Mouse (Mus musculus) lung, embryonic 16.5 days (tissue): ENCODE data around the gene Pigp. TPM values are rescaled to one million over a fixed set of nuclear protein-coding genes. Genes with fewer than 3 reads are reported as not detected.

Experiments
- ATAC-seq: fragments of 200-750 bp; cut with Nextera tagmentation; 2 replicates; pipeline ENCODE4 v1.8.0; 2017; ENCODE audit warnings: low read depth, mild to moderate bottlenecking, moderate library complexity
- H3K27ac ChIP-seq: fragments of 300-500 bp; sonication (generic); 2 replicates; pipeline ENCODE4 v1.5.1; 2014; ENCODE audit warnings: mild to moderate bottlenecking, control low read depth, low read length
- H3K27me3 ChIP-seq: fragments of 300-500 bp; sonication (generic); 2 replicates; pipeline ENCODE4 v1.6.1; 2014; ENCODE audit warnings: low read depth, low read length, mixed read lengths; ENCODE audit not compliant: control insufficient read depth, insufficient read depth
- H3K36me3 ChIP-seq: fragments of 300-500 bp; sonication (generic); 2 replicates; pipeline ENCODE4 v1.6.1; 2014; ENCODE audit warnings: low read length; ENCODE audit not compliant: control insufficient read depth, insufficient read depth
- H3K4me1 ChIP-seq: fragments of 300-500 bp; sonication (generic); replicated peaks from 2 replicates; pipeline ENCODE4 v1.6.1; 2014; ENCODE audit warnings: low read length, mixed read lengths; ENCODE audit not compliant: control insufficient read depth, insufficient read depth
- H3K4me2 ChIP-seq: fragments of 300-500 bp; sonication (generic); 2 replicates; pipeline ENCODE4 v1.6.1; 2014; ENCODE audit warnings: low read depth, low read length, control low read depth
- H3K4me3 ChIP-seq: fragments of 300-500 bp; sonication (generic); 2 replicates; pipeline ENCODE4 v1.5.1; 2014; ENCODE audit warnings: mild to moderate bottlenecking, low read length, control low read depth
- H3K9ac ChIP-seq: fragments of 300-500 bp; sonication (generic); 2 replicates; pipeline ENCODE4 v1.6.1; 2014; ENCODE audit warnings: low read length, control low read depth
- H3K9me3 ChIP-seq: fragments of 300-500 bp; sonication (generic); 2 replicates; pipeline ENCODE4 v1.6.1; 2016; ENCODE audit warnings: low read length; ENCODE audit not compliant: control insufficient read depth
- WGBS: fragments of 180-500 bp; shearing (Covaris S2); extraction: QIAGEN DNeasy Blood & Tissue Kit; methylation state at CpG from one replicate; pipeline ENCODE4 v1.1.7; 2014; 5-methylcytosine and 5-hydroxymethylcytosine counted together
- polyA plus RNA-seq: library from polyadenylated mRNA; unstranded; fragments of >200 nt; fragmentation: Nextera tagmentation; extraction: Ambion mirVana; gene quantifications from 2 replicates; pipeline ENCODE4 v1.2.1, GENCODE M21; 2015

The Pigp gene
- polyA plus RNA-seq, 1 experiment from 2014 or later = 111 TPM

- no peaks in the 10 kb centered on the region for H3K36me3 ChIP-seq
- H3K27me3 ChIP-seq = no peaks in the 10 kb centered on the region
- H3K4me3 ChIP-seq = no peak overlapping the region
- H3K4me2 ChIP-seq = no peak overlapping the region
- 86% methylated on average over 5 of the region's 5 CpGs for WGBS
- no peak overlapping the region for H3K27ac ChIP-seq
- ATAC-seq = no peak
- no peaks in the 10 kb centered on the region for H3K9me3 ChIP-seq
- no peak overlapping the region for H3K9ac ChIP-seq
- peaks cover 3% of the 10 kb centered on the region for H3K4me1 ChIP-seq
Measured at GRCm38 (mm10) chr16:94314626-94315025, 57.0 kb downstream of the Pigp start.

- peak within 1 kb of the TSS; percentile 67 for H3K4me3 ChIP-seq
- H3K27me3 ChIP-seq = no peaks in the 10 kb centered on the region
- no peaks in the 10 kb centered on the region for H3K9me3 ChIP-seq
- H3K4me1 ChIP-seq = peaks cover 3% of the 10 kb centered on the region
- H3K9ac ChIP-seq = peak within 1 kb of the TSS; percentile 88
- H3K4me2 ChIP-seq = peak within 1 kb of the TSS; percentile 76
- H3K36me3 ChIP-seq = no peaks in the 10 kb centered on the region
- ATAC-seq = peak; percentile 95
- peak within 1 kb of the TSS; percentile 99 for H3K27ac ChIP-seq
- WGBS = under 1% methylated on average over 64 of the region's 64 CpGs
Measured at GRCm38 (mm10) chr16:94313229-94314030, 58.2 kb downstream of the Pigp start, which contains the start of gene Hlcs. TSS of gene Hlcs (minus strand) at chr16:94313571.

DNA sequence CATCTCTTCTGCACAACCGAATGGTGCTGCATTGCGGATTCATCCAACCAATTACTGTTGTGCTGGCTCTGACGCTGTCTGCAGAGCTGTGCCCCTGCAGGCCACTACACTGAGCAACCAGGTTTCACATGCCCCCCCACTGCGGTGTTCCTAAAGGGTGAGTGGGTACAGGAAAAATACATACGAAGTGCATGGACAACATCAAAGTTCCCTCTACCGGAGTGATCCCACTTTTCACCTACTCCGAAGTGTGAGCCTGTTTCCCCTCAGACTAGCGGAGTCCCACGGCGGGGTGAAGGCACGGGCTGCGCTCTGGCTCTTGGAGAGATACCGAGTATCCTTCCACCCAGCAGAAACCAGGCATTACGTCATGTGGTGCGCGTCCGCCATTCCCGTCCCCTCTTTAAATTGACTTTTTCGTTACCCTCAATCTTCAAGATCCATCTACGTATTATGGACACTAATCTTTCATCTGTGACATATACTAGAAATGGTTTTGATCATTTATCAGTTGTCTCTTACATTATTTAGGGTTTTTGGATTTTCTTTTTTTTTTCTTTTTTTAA is 58.9 kb downstream of the Pigp start:
- peak overlapping the region; percentile 81 for H3K9ac ChIP-seq
- peak overlapping the region; percentile 99 for H3K27ac ChIP-seq
- ATAC-seq = peak; percentile 89
- peak overlapping the region; percentile 54 for H3K4me2 ChIP-seq
- H3K9me3 ChIP-seq = no peaks in the 10 kb centered on the region
- peak overlapping the region; percentile 67 for H3K4me3 ChIP-seq
- no peaks in the 10 kb centered on the region for H3K36me3 ChIP-seq
- peaks cover 4% of the 10 kb centered on the region for H3K4me1 ChIP-seq
- WGBS = 0% methylated on average over 20 of the region's 20 CpGs
- H3K27me3 ChIP-seq = no peaks in the 10 kb centered on the region

- Histone ChIP-seq H3K36me3 (no peaks in the 10 kb centered on the region), H3K9me3 (no peaks in the 10 kb centered on the region), H3K27me3 (no peaks in the 10 kb centered on the region), H3K4me1 (peaks cover 6% of the 10 kb centered on the region), H3K4me2 (peak overlapping the region; percentile 54), H3K4me3 (no peak overlapping the region), H3K27ac (no peak overlapping the region), H3K9ac (no peak overlapping the region; the same call in 1 of the 2 replicates)
- 69% methylated on average over 4 of the region's 4 CpGs for WGBS
- ATAC-seq = no peak
Measured at GRCm38 (mm10) chr16:94311931-94312330, 59.7 kb downstream of the Pigp start.

GRCm38 (mm10) chr16:94311416-94311815 is 60.2 kb downstream of the Pigp start:
- Histone ChIP-seq H3K27me3 (no peaks in the 10 kb centered on the region), H3K9ac (no peak overlapping the region), H3K4me3 (no peak overlapping the region), H3K27ac (no peak overlapping the region), H3K9me3 (no peaks in the 10 kb centered on the region), H3K4me1 (peaks cover 6% of the 10 kb centered on the region), H3K4me2 (no peak overlapping the region), H3K36me3 (no peaks in the 10 kb centered on the region)
- no peak for ATAC-seq
- 68% methylated on average over 1 of the region's 1 CpGs for WGBS

DNA sequence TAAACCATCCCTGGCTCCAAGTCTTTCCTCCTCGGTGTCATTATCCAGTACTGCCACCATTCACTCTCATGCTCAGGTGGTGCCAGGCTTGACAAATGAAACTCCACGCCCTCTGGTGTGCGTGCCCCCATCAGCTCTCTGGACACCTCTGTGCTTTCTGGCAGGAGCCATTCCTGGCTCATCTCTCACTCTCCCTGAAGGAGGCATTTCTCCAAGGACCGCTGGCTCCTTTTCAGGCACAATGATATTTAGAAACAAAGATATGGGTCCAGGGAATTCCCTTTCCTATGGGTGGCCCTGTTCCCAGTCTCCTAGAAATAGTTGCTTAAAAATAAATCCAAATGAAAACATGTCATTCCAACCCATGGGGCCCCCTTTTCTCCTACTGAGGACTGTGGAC is 62.6 kb downstream of the Pigp start:
- Histone ChIP-seq H3K36me3 (no peaks in the 10 kb centered on the region), H3K4me3 (no peak overlapping the region), H3K9ac (no peak overlapping the region), H3K4me2 (no peak overlapping the region), H3K27ac (no peak overlapping the region), H3K9me3 (peaks cover 4% of the 10 kb centered on the region), H3K27me3 (no peaks in the 10 kb centered on the region), H3K4me1 (peaks cover 6% of the 10 kb centered on the region)
- WGBS = 84% methylated on average over 4 of the region's 4 CpGs
- no peak for ATAC-seq

Other genes starting within 250 kb of the Pigp start
- 7.5 and 7.9 TPM in 2 replicates for gene Hlcs, start 58.3 kb downstream of the Pigp start, polyA plus RNA-seq
- gene Ripply3, start 43.4 kb downstream of the Pigp start, polyA plus RNA-seq = 23.5 and 24.5 TPM in 2 replicates
- gene Ttc3, start 1.2 kb downstream of the Pigp start, polyA plus RNA-seq = 152 and 153 TPM in 2 replicates
- 57.8 and 68.0 TPM in 2 replicates for gene Vps26c, start 155.0 kb upstream of the Pigp start, polyA plus RNA-seq
- gene Dyrk1a, start 198.2 kb upstream of the Pigp start, polyA plus RNA-seq = 8.0 and 9.0 TPM in 2 replicates